In the genomic region with DNA sequence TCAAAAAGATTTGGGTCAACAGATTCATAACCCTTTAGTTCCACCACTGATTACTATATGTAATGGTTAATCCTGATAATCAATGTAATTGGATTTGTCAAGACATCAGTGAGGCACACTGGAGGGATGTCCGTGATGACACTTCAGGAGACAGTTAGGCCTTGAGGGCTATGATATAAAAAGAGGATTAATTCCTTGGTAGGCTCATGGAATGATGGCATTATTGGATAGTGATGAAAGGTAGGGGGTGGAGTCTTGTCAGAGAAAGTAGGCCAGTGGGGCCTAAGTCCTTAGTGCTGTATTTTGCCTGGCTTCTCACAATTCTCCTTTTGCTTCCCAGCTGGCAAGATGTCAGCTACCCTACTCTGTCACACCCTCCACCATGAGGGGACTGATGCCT, we compare ENCODE assay signal across 26 mouse cellular contexts. TPM values are rescaled to one million over a fixed set of nuclear protein-coding genes. Genes with fewer than 3 reads are reported as not detected.
"Had no signal": no experiment of that assay in that cellular context is flagged by ENCODE, and none has a peak within 500 bp of the region (broad histone marks: within the 10 kb centered on the region; RNA-seq: fewer than 3 reads in every experiment).

No protein-coding gene starts in this region.

- H3K27me3 ChIP-seq: embryonic facial prominence, embryonic 12.5 days; embryonic facial prominence, embryonic 13.5 days; embryonic facial prominence, embryonic 15.5 days; forebrain, embryonic 12.5 days; forebrain, embryonic 13.5 days; forebrain, embryonic 15.5 days had no signal

- H3K27ac ChIP-seq: embryonic facial prominence, embryonic 10.5 days; embryonic facial prominence, embryonic 12.5 days; embryonic facial prominence, embryonic 13.5 days; embryonic facial prominence, embryonic 15.5 days; forebrain, embryonic 10.5 days; forebrain, embryonic 12.5 days; forebrain, embryonic 13.5 days; forebrain, embryonic 15.5 days; gastrocnemius, adult 2 months; heart, adult 2 months had no signal

- DNase-seq: cerebellum, adult 2 months; cerebellum, adult 8-10 months; cerebellum, adult 9-10 months; cerebellum, adult 9-11 months; cerebellum, postnatal 10 days; cerebellum, postnatal 14 days; cerebellum, postnatal 25 days; cerebellum, postnatal 36 days; embryo, embryonic 11 days; forebrain, postnatal 0 days; gastrocnemius, adult 2 months; gastrocnemius, postnatal 10 days; gastrocnemius, postnatal 14 days; gastrocnemius, postnatal 25 days; gastrocnemius, postnatal 36 days; heart, adult 18-20 months; heart, adult 2 months had no signal

- H3K9me3 ChIP-seq: embryonic facial prominence, embryonic 10.5 days; embryonic facial prominence, embryonic 12.5 days; embryonic facial prominence, embryonic 13.5 days; embryonic facial prominence, embryonic 15.5 days; forebrain, embryonic 10.5 days; forebrain, embryonic 12.5 days; forebrain, embryonic 13.5 days; forebrain, embryonic 15.5 days had no signal

- H3K4me1 ChIP-seq: embryonic facial prominence, embryonic 12.5 days; embryonic facial prominence, embryonic 15.5 days; forebrain, embryonic 15.5 days had no signal

- H3K36me3 ChIP-seq: embryonic facial prominence, embryonic 10.5 days; embryonic facial prominence, embryonic 12.5 days; embryonic facial prominence, embryonic 13.5 days; embryonic facial prominence, embryonic 15.5 days; forebrain, embryonic 10.5 days; forebrain, embryonic 12.5 days; forebrain, embryonic 15.5 days had no signal

- H3K4me3 ChIP-seq: embryonic facial prominence, embryonic 10.5 days; embryonic facial prominence, embryonic 12.5 days; embryonic facial prominence, embryonic 13.5 days; embryonic facial prominence, embryonic 15.5 days; erythroblast, embryonic 14.5 days; forebrain, embryonic 10.5 days; forebrain, embryonic 12.5 days; forebrain, embryonic 13.5 days; forebrain, embryonic 15.5 days; gastrocnemius, adult 2 months; heart, adult 2 months had no signal

RNA-seq across cellular contexts. Expression of a gene that starts 50.2 kb away (rescaled TPM):
- polyA plus RNA-seq: forebrain, embryonic 10.5 days had no signal
